Mouse (Mus musculus) myocyte (in vitro differentiated cells): ENCODE measurements at regions not wholly inside any gene's neighbourhood (a gene's known extent, or its start where the extent isn't known, plus 50 kb on each side); places are given as distances from the start of the nearest gene placed in this dataset.

Source experiments
- H3K27me3 ChIP-seq: one replicate; pipeline ENCODE4 v1.6.1; 2011; ENCODE audit not compliant: control insufficient read depth, insufficient read depth, insufficient read length
- H3K36me3 ChIP-seq: one replicate; pipeline ENCODE4 v1.6.1; 2011; ENCODE audit not compliant: control insufficient read depth, insufficient read depth
- H3K4me2 ChIP-seq: one replicate; pipeline ENCODE4 v1.6.1; 2011; ENCODE audit warnings: low read depth, control low read depth
- H3K4me3 ChIP-seq: one replicate; pipeline ENCODE4 v1.5.1; 2011; ENCODE audit warnings: mild to moderate bottlenecking, control low read depth, moderate library complexity
- H3K79me2 ChIP-seq: one replicate; pipeline ENCODE4 v1.6.1; 2011; ENCODE audit not compliant: control insufficient read depth, insufficient read depth
- H3ac ChIP-seq: one replicate; pipeline ENCODE4 v1.6.1; 2011; ENCODE audit not compliant: control insufficient read depth, insufficient read length
- CEBPB ChIP-seq: IDR thresholded peaks from 2 replicates; pipeline ENCODE4 v1.6.1; 2011; ENCODE audit warnings: mild to moderate bottlenecking, moderate library complexity; ENCODE audit not compliant: poor library complexity, insufficient read depth, severe bottlenecking
- E2F4 ChIP-seq: IDR thresholded peaks from one replicate; pipeline ENCODE4 v1.6.1; 2011; ENCODE audit warnings: mild to moderate bottlenecking, control low read depth, moderate library complexity; ENCODE audit not compliant: insufficient read depth
- MAX ChIP-seq: IDR thresholded peaks from one replicate; pipeline ENCODE4 v1.6.1; 2011; ENCODE audit warnings: low read depth, mild to moderate bottlenecking, control low read depth
- MYOD1 ChIP-seq, 3 experiments: IDR thresholded peaks; one replicate each; pipeline ENCODE4 v1.6.1; 2011; ENCODE audit warnings: control low read depth in 2 of 3, low read depth in 2 of 3, mild to moderate bottlenecking in 2 of 3, moderate library complexity in 1 of 3; ENCODE audit not compliant: insufficient read length in 2 of 3, control insufficient read depth in 1 of 3
- MYOG ChIP-seq, 3 experiments: IDR thresholded peaks; one replicate each; pipeline ENCODE4 v1.6.1; 2011; ENCODE audit warnings: control low read depth in 2 of 3, low read depth in 2 of 3, mild to moderate bottlenecking in 2 of 3; ENCODE audit not compliant: insufficient read length in 2 of 3, control insufficient read depth in 1 of 3, insufficient read depth in 1 of 3
- POLR2A ChIP-seq: IDR thresholded peaks from one replicate; pipeline ENCODE4 v1.6.1; 2011; ENCODE audit warnings: low read depth, mild to moderate bottlenecking, control low read depth, moderate library complexity; ENCODE audit not compliant: insufficient read length
- POLR2AphosphoS2 ChIP-seq: IDR thresholded peaks from one replicate; pipeline ENCODE4 v1.6.1; 2011; ENCODE audit warnings: low read depth, control low read depth; ENCODE audit not compliant: insufficient read length
- REST ChIP-seq: IDR thresholded peaks from one replicate; pipeline ENCODE4 v1.6.1; 2011; ENCODE audit warnings: mild to moderate bottlenecking, control low read depth, moderate library complexity; ENCODE audit not compliant: insufficient read depth, insufficient read length
- SRF ChIP-seq: IDR thresholded peaks from one replicate; pipeline ENCODE4 v1.6.1; 2011; ENCODE audit warnings: low read depth; ENCODE audit not compliant: control insufficient read depth, insufficient read length
- TCF12 ChIP-seq: IDR thresholded peaks from one replicate; pipeline ENCODE4 v1.6.1; 2011; ENCODE audit warnings: mild to moderate bottlenecking, control low read depth; ENCODE audit not compliant: poor library complexity, insufficient read depth, severe bottlenecking
- TCF3 ChIP-seq: IDR thresholded peaks from one replicate; pipeline ENCODE4 v1.6.1; 2011; ENCODE audit warnings: low read depth, control low read depth; ENCODE audit not compliant: insufficient read length
- USF1 ChIP-seq: IDR thresholded peaks from one replicate; pipeline ENCODE4 v1.6.1; 2011; ENCODE audit warnings: low read depth, mild to moderate bottlenecking, control low read depth, moderate library complexity

DNA sequence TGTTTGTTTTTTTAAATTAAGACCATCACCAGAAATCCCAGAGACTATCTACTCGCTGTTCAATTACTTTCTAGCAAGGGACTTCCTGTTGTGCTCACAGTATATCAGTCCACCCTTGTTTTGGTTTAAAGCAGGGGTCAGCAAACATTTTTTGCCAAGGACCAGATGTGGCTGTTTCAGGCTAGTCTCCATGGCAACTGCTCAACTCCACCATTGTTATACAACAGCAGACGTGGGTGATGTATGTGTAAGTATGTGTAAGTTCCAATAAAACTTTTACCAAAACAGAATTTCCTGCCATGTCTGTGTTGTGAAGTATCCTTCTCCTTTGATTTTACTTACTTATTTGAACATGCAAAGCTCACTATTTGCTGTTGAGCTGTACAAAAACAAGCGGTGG is 259.9 kb downstream of the Dhx15 start:
- Histone ChIP-seq H3K4me3 (no peak overlapping the region), H3K36me3 (no peaks in the 10 kb centered on the region), H3K4me2 (no peak overlapping the region), H3K27me3 (no peaks in the 10 kb centered on the region), H3K79me2 (no peaks in the 10 kb centered on the region), H3ac (no peak overlapping the region)
- no peak for TF ChIP-seq MYOG (IDR thresholded peaks at IDR 0.05; ENCODE audit: control insufficient read depth in 1 of 3, insufficient read depth in 1 of 3, insufficient read length in 2 of 3, low read depth in 2 of 3)
- no peak for TF ChIP-seq REST

DNA sequence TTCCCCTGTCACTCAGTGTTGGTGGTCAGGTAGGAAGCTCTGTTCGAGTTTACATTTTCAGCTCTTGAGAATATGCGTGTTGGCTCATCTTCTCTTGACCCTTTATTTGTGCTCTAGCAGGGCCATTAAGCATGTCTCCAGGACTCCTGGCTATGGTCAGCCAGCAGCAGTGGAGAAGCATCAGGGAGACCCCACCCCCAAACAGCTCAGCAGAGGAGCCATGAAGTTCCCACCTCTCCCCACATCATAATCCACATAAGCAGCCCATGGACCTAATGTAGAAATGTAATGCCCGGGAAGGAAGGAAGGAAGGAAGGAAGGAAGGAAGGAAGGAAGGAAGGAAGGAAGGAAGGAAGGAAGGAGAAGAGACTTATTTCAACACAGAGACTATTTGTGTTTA is 261.5 kb downstream of the Dhx15 start:
- H3K27me3 ChIP-seq = no peaks in the 10 kb centered on the region
- no peaks in the 10 kb centered on the region for H3K79me2 ChIP-seq
- no peak overlapping the region for H3ac ChIP-seq
- no peak overlapping the region for H3K4me3 ChIP-seq
- no peak for TF ChIP-seq POLR2A
- TF ChIP-seq TCF12 = no peak
- no peak for TF ChIP-seq CEBPB
- TF ChIP-seq MYOG (IDR thresholded peaks at IDR 0.05; ENCODE audit: control insufficient read depth in 1 of 3, insufficient read depth in 1 of 3, insufficient read length in 2 of 3, low read depth in 2 of 3) = no peak
- no peak for TF ChIP-seq MYOD1 (IDR thresholded peaks at IDR 0.05; ENCODE audit: control insufficient read depth in 1 of 3, insufficient read length in 2 of 3, low read depth in 2 of 3)
- TF ChIP-seq MAX = no peak
- TF ChIP-seq REST = no peak
- TF ChIP-seq E2F4 = no peak
- no peak for TF ChIP-seq SRF
- TF ChIP-seq TCF3 = no peak
- no peak for TF ChIP-seq POLR2AphosphoS2
- no peak for TF ChIP-seq USF1
- no peak overlapping the region for H3K4me2 ChIP-seq
- H3K36me3 ChIP-seq = no peaks in the 10 kb centered on the region

DNA sequence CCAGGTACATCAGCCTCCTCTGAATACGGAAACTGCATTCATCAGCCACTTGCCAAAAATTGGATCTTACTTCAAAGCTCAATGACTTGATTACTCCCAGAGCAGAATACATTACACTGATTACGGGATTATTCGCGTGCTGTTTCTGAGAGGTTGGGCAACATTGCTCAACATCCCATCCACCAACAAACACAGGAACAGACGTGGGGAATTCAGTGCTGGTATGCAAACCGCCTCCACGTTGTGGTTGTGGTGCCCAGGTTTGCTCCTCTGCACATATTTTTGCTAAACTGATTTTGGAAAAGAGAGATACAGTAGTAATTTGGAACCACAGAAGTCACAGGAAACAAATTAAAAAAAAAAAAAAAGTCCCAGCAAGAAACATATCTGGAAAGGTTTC is 266.9 kb downstream of the Dhx15 start:
- Histone ChIP-seq H3K36me3 (no peaks in the 10 kb centered on the region), H3K4me3 (no peak overlapping the region), H3K27me3 (no peaks in the 10 kb centered on the region), H3K79me2 (no peaks in the 10 kb centered on the region), H3ac (no peak overlapping the region), H3K4me2 (no peak overlapping the region)
- no peak for TF ChIP-seq SRF
- no peak for TF ChIP-seq MYOG (IDR thresholded peaks at IDR 0.05; ENCODE audit: control insufficient read depth in 1 of 3, insufficient read depth in 1 of 3, insufficient read length in 2 of 3, low read depth in 2 of 3)
- TF ChIP-seq CEBPB = 0 out of 2 replicates have a peak, but pooled peaks have one; percentile 21

DNA sequence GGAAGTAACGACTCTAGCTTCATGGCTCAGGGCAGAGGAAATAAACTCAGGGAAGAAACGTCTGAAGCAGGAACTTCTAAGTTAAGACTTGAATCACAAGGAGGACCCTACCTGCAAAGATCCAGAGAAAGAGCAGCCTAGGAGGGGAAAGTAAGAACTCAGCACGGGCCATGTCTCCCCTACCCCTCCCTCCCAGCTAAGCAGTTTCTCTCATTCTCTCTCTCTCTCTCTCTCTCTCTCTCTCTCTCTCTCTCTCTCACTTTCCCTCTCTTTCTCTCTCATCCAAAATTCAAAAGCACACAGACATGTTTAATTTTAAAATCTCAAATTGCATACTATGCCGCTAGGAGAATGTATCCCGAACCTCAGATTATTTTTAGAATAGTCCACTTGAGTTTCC is 267.3 kb downstream of the Dhx15 start:
- no peaks in the 10 kb centered on the region for H3K36me3 ChIP-seq
- H3K27me3 ChIP-seq = no peaks in the 10 kb centered on the region
- H3K79me2 ChIP-seq = no peaks in the 10 kb centered on the region
- H3ac ChIP-seq = no peak overlapping the region
- H3K4me2 ChIP-seq = no peak overlapping the region
- no peak overlapping the region for H3K4me3 ChIP-seq
- TF ChIP-seq TCF3 = no peak
- no peak for TF ChIP-seq POLR2A
- no peak for TF ChIP-seq MYOG (IDR thresholded peaks at IDR 0.05; ENCODE audit: control insufficient read depth in 1 of 3, insufficient read depth in 1 of 3, insufficient read length in 2 of 3, low read depth in 2 of 3)
- TF ChIP-seq REST = no peak
- TF ChIP-seq CEBPB = no peak
- TF ChIP-seq TCF12 = no peak
- no peak for TF ChIP-seq MAX
- TF ChIP-seq POLR2AphosphoS2 = no peak
- no peak for TF ChIP-seq SRF
- TF ChIP-seq USF1 = no peak

DNA sequence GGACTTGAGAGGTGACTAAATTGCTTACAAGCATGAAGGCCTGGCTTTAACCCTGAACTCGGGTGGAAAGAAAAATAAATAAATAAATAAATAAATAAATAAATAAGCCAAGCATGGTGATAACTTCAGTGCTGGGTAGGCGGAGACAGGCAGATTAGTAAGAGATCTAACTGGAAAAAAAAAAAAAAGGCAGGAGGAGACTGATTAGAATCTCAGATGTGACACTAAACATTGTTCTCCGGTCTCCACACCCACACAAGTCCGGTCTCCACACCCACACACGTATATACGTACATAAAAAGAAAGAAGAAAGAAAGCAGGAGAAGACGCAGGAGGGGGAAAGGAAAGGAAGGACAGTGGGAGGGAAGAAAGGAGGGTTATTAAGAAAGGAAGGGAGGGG is 267.8 kb downstream of the Dhx15 start:
- no peaks in the 10 kb centered on the region for H3K79me2 ChIP-seq
- H3K4me2 ChIP-seq = no peak overlapping the region
- TF ChIP-seq MYOD1 (IDR thresholded peaks at IDR 0.05; ENCODE audit: control insufficient read depth in 1 of 3, insufficient read length in 2 of 3, low read depth in 2 of 3) (no peak), MAX (no peak), SRF (no peak), POLR2AphosphoS2 (no peak), MYOG (IDR thresholded peaks at IDR 0.05; ENCODE audit: control insufficient read depth in 1 of 3, insufficient read depth in 1 of 3, insufficient read length in 2 of 3, low read depth in 2 of 3) (no peak), POLR2A (no peak), CEBPB (no peak), REST (no peak)
- H3K36me3 ChIP-seq = no peaks in the 10 kb centered on the region
- no peaks in the 10 kb centered on the region for H3K27me3 ChIP-seq
- no peak overlapping the region for H3ac ChIP-seq
- H3K4me3 ChIP-seq = no peak overlapping the region
